Mouse (Mus musculus) kidney, adult 2 months (tissue): ENCODE measurements around the gene Cox7a2l.

Experiments
- CTCF ChIP-seq: fragments of 200-500 bp; conservative IDR thresholded peaks from 2 replicates; pipeline ENCODE4 v1.5.1; 2011; ENCODE audit warnings: low read depth, mild to moderate bottlenecking, control low read depth, low read length, moderate library complexity, mixed read lengths; ENCODE audit not compliant: insufficient read depth, insufficient read length
- POLR2A ChIP-seq: fragments of 200-500 bp; IDR thresholded peaks from one replicate; pipeline ENCODE4 v1.6.1; 2011; ENCODE audit warnings: low read depth, low read length, control low read depth

- TF ChIP-seq CTCF (no peak), POLR2A (no peak)
These were observed 3.4 kb downstream of the Cox7a2l start for GRCm38 (mm10) chr17:83513655-83514212.
